Mouse (Mus musculus): Measurements from ENCODE around the gene Sdhb. TPM values are rescaled to one million over a fixed set of nuclear protein-coding genes. Genes with fewer than 3 reads are reported as not detected.
A peak's percentile ranks its signal among the peaks of the same experiment; 100 is the strongest.

The Sdhb gene
- total and polyA plus RNA-seq, 3 experiments = 1,030 to 1,344 (median 1,126) TPM

DNA sequence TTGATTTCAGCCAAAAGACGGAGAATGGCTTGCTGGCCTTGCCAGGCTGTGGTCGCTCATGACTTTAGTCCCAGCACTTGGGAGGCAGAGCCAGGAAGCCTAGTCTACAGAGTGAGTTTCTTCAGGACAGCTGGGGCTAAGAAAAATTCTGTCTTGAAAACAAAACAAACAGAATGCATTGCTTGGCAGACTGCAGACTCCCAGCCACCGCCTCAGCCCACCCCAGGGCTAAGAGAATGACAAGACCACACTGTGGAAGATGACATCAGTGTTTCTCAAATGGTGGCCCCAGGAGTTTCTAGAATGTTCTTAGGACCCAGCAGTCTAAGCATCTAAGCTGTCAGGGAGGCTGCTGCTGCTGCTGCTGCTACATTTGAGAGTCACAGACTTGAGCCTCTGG is 45.8 kb upstream of the Sdhb start:
- peaks cover 1% of the 10 kb centered on the region; the same call in 1 of the 2 replicates for H3K4me1 ChIP-seq (ENCODE audit: control insufficient read depth, insufficient read depth, low read length)
- intact Hi-C loops (cut with DNase I) = no loop called here
- no peak overlapping the region for H3K4me3 ChIP-seq
- TF ChIP-seq EP300 (IDR thresholded peaks at IDR 0.05; ENCODE audit: insufficient read depth, low read depth, low read length) = no peak
- TF ChIP-seq CTCF (IDR thresholded peaks at IDR 0.05) = no peak
- TF ChIP-seq POLR2A (IDR thresholded peaks at IDR 0.05; ENCODE audit: insufficient read depth, low read depth, low read length) = no peak
- H3K79me2 ChIP-seq (replicated peaks; ENCODE audit: control insufficient read depth, insufficient read depth, low read length) = no peaks in the 10 kb centered on the region
- H3K9ac ChIP-seq (ENCODE audit: low read depth, low read length) = no peak overlapping the region
- H3K36me3 ChIP-seq (ENCODE audit: control insufficient read depth, insufficient read depth, low read length) = no peaks in the 10 kb centered on the region
- 76% methylated on average over 3 of the region's 3 CpGs for WGBS
- H3K27ac ChIP-seq = no peak overlapping the region
- DNase-seq = peak in 1 of 2 experiments; percentile 10
- H3K27me3 ChIP-seq (ENCODE audit: control insufficient read depth, insufficient read depth, low read length) = no peaks in the 10 kb centered on the region

DNA sequence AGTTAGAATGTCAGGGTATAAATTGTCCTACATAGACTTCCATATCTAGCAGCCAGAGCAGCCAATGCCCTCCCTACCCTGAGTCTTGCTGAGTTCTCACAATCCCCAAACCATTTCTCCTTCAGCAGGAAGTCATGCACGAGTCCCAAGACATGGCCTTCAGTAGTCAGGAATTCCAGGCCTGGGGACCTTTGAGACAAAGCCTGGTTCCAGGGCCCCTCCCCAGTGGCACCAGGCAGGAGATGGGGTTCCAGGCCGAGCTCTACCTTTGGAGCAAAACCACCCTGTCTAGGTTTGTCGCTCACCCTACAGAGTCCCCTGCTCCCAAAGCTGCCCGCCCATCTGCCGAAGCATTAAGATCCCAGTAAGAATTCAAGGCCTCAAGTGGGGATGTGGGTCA is 44.7 kb upstream of the Sdhb start:
- H3K36me3 ChIP-seq (ENCODE audit: control insufficient read depth, insufficient read depth, low read length) = no peaks in the 10 kb centered on the region
- H3K4me3 ChIP-seq = no peak overlapping the region
- peak; percentile 1 to 5 for DNase-seq
- 85% methylated on average over 5 of the region's 5 CpGs for WGBS
- H3K79me2 ChIP-seq (replicated peaks; ENCODE audit: control insufficient read depth, insufficient read depth, low read length) = no peaks in the 10 kb centered on the region
- H3K9ac ChIP-seq (ENCODE audit: low read depth, low read length) = no peak overlapping the region
- no peaks in the 10 kb centered on the region for H3K4me1 ChIP-seq (ENCODE audit: control insufficient read depth, insufficient read depth, low read length)
- intact Hi-C loops (cut with DNase I) = no loop called here
- no peak for TF ChIP-seq CTCF (IDR thresholded peaks at IDR 0.05)
- TF ChIP-seq EP300 (IDR thresholded peaks at IDR 0.05; ENCODE audit: insufficient read depth, low read depth, low read length) = no peak
- no peak for TF ChIP-seq POLR2A (IDR thresholded peaks at IDR 0.05; ENCODE audit: insufficient read depth, low read depth, low read length)
- H3K27me3 ChIP-seq (ENCODE audit: control insufficient read depth, insufficient read depth, low read length) = no peaks in the 10 kb centered on the region
- H3K27ac ChIP-seq = no peak overlapping the region

DNA sequence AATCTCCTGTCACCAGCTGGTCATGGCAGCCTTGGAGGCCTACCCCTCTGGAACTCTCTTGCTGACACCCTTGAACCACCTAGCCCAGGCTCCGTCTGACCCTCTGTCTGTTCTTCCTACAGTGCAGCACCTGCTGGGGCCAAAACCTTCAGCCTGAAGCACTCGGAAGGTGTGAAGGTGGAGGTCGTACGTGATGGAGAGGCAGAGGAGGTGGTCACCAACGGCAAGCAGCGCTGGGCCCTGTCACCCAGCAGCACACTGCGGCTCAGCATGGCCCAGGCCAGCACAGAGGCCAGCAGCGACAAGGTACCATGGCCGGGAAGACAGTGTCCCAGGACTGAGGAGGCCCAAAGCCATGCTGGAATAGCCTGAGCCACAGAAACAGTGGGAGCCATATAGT is 43.6 kb upstream of the Sdhb start:
- no peak overlapping the region for H3K27ac ChIP-seq
- no peak overlapping the region for H3K4me3 ChIP-seq
- H3K9ac ChIP-seq (ENCODE audit: low read depth, low read length) = no peak overlapping the region
- intact Hi-C loops (cut with DNase I) = no loop called here
- H3K27me3 ChIP-seq (ENCODE audit: control insufficient read depth, insufficient read depth, low read length) = no peaks in the 10 kb centered on the region
- TF ChIP-seq POLR2A (IDR thresholded peaks at IDR 0.05; ENCODE audit: insufficient read depth, low read depth, low read length) = no peak
- TF ChIP-seq CTCF (IDR thresholded peaks at IDR 0.05) = no peak
- TF ChIP-seq EP300 (IDR thresholded peaks at IDR 0.05; ENCODE audit: insufficient read depth, low read depth, low read length) = no peak
- peak in 1 of 2 experiments; percentile 4 for DNase-seq
- 91% methylated on average over 9 of the region's 9 CpGs for WGBS
- no peaks in the 10 kb centered on the region for H3K4me1 ChIP-seq (ENCODE audit: control insufficient read depth, insufficient read depth, low read length)
- no peaks in the 10 kb centered on the region for H3K79me2 ChIP-seq (replicated peaks; ENCODE audit: control insufficient read depth, insufficient read depth, low read length)
- H3K36me3 ChIP-seq (ENCODE audit: control insufficient read depth, insufficient read depth, low read length) = no peaks in the 10 kb centered on the region

- Histone ChIP-seq H3K36me3 (ENCODE audit: control insufficient read depth, insufficient read depth, low read length) (no peaks in the 10 kb centered on the region), H3K9ac (ENCODE audit: low read depth, low read length) (no peak overlapping the region), H3K4me1 (ENCODE audit: control insufficient read depth, insufficient read depth, low read length) (no peaks in the 10 kb centered on the region), H3K27ac (no peak overlapping the region), H3K79me2 (replicated peaks; ENCODE audit: control insufficient read depth, insufficient read depth, low read length) (no peaks in the 10 kb centered on the region), H3K4me3 (no peak overlapping the region), H3K27me3 (ENCODE audit: control insufficient read depth, insufficient read depth, low read length) (no peaks in the 10 kb centered on the region)
- DNase-seq = no peak
- intact Hi-C loops (cut with DNase I) = no loop called here
- no peak for TF ChIP-seq POLR2A (IDR thresholded peaks at IDR 0.05; ENCODE audit: insufficient read depth, low read depth, low read length)
- no peak for TF ChIP-seq CTCF (IDR thresholded peaks at IDR 0.05)
- TF ChIP-seq EP300 (IDR thresholded peaks at IDR 0.05; ENCODE audit: insufficient read depth, low read depth, low read length) = no peak
- WGBS = 49% methylated on average over 11 of the region's 11 CpGs
These were observed 40.8 kb upstream of the Sdhb start for GRCm38 (mm10) chr4:140919974-140920836.

- no peak for TF ChIP-seq CTCF (IDR thresholded peaks at IDR 0.05)
- no peak for TF ChIP-seq POLR2A (IDR thresholded peaks at IDR 0.05; ENCODE audit: insufficient read depth, low read depth, low read length)
- no peak for TF ChIP-seq EP300 (IDR thresholded peaks at IDR 0.05; ENCODE audit: insufficient read depth, low read depth, low read length)
- intact Hi-C loops (cut with DNase I) = no loop called here
- H3K27ac ChIP-seq = no peak overlapping the region
- no peaks in the 10 kb centered on the region for H3K79me2 ChIP-seq (replicated peaks; ENCODE audit: control insufficient read depth, insufficient read depth, low read length)
- DNase-seq = no peak
- 81% methylated on average over 5 of the region's 5 CpGs for WGBS
- H3K4me3 ChIP-seq = no peak overlapping the region
- no peak overlapping the region for H3K9ac ChIP-seq (ENCODE audit: low read depth, low read length)
- H3K36me3 ChIP-seq (ENCODE audit: control insufficient read depth, insufficient read depth, low read length) = no peaks in the 10 kb centered on the region
- no peaks in the 10 kb centered on the region for H3K4me1 ChIP-seq (ENCODE audit: control insufficient read depth, insufficient read depth, low read length)
- no peaks in the 10 kb centered on the region for H3K27me3 ChIP-seq (ENCODE audit: control insufficient read depth, insufficient read depth, low read length)
These were observed 38.5 kb upstream of the Sdhb start for GRCm38 (mm10) chr4:140922508-140922907.

DNA sequence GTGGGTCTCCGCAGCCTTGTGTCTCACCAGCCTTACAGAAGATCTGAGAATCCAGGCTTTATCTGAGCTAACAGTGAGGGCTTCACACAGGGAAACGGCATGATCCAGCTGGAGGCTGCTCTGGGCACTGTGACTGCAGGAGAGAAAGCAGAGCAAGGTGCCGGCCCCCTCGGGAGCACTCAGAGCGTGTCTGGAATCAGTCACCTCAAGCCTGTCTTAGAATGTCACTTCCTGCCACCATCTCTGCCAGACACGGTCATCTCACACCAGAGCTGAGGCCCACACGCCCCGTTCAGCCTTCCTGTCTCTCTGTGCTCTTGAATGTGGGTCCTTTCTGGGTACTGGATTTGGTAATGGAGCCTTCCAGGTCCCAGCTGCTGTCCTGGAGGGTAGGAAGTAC is 35.4 kb upstream of the Sdhb start:
- Histone ChIP-seq H3K4me1 (ENCODE audit: control insufficient read depth, insufficient read depth, low read length) (no peaks in the 10 kb centered on the region), H3K9ac (ENCODE audit: low read depth, low read length) (no peak overlapping the region), H3K27ac (no peak overlapping the region), H3K36me3 (ENCODE audit: control insufficient read depth, insufficient read depth, low read length) (no peaks in the 10 kb centered on the region), H3K4me3 (no peak overlapping the region), H3K79me2 (replicated peaks; ENCODE audit: control insufficient read depth, insufficient read depth, low read length) (no peaks in the 10 kb centered on the region), H3K27me3 (ENCODE audit: control insufficient read depth, insufficient read depth, low read length) (no peaks in the 10 kb centered on the region)
- WGBS = 34% methylated on average over 8 of the region's 8 CpGs
- DNase-seq = no peak
- intact Hi-C loops (cut with DNase I) = no loop called here
- TF ChIP-seq EP300 (IDR thresholded peaks at IDR 0.05; ENCODE audit: insufficient read depth, low read depth, low read length) = no peak
- no peak for TF ChIP-seq CTCF (IDR thresholded peaks at IDR 0.05)
- TF ChIP-seq POLR2A (IDR thresholded peaks at IDR 0.05; ENCODE audit: insufficient read depth, low read depth, low read length) = no peak

All from heart, adult 2 months (tissue).